In the genomic region with DNA sequence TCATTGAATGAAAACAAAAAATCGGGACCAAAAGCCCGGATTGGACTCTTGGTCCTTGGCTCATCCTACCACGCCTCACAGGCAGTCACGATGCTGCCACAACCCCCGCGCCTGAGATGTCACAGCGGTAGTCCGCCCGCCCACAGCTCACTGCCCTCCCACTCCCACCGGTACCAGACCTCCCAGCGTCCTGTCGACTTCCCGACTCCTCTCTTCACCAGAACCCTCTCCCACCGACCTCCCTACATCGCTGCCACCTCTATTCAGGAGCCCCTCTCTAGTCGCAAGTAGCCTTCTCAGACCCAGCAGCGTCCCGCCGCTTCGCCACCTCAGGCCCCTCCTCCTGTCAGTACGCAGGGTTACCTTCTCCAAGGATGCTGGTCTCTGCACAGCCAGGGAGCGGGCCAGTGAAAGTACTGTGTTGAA, we compare ENCODE assay signal across 8 mouse cellular contexts. TPM values are rescaled to one million over a fixed set of nuclear protein-coding genes. Genes with fewer than 3 reads are reported as not detected.
DNase-seq lines count a peak whose midpoint lies in the region; ATAC-seq and TF ChIP-seq lines count a peak whose summit lies in the region.

No protein-coding gene starts in this region.

- WGBS in intestine, embryonic 16.5 days: under 1% methylated on average over 22 of the region's 22 CpGs
- under 1% methylated on average over 22 of the region's 22 CpGs for WGBS in stomach, embryonic 15.5 days

- no peak for TF ChIP-seq CTCF in cortical plate, adult 2 months (IDR thresholded peaks at IDR 0.05; ENCODE audit: extremely low read depth, insufficient read depth, low read length)

- peaks cover 10% of the 10 kb centered on the region for H3K4me1 ChIP-seq in cortical plate, adult 2 months (ENCODE audit: control insufficient read depth, insufficient read depth, low read length)
- H3K4me1 ChIP-seq in intestine, embryonic 16.5 days (ENCODE audit: control insufficient read depth, insufficient read depth, low read length): peaks cover 24% of the 10 kb centered on the region
- H3K4me1 ChIP-seq in megakaryocyte, embryonic 14.5 days: peaks cover 71% of the 10 kb centered on the region
- peaks cover 9% of the 10 kb centered on the region; the same call in 1 of the 2 replicates for H3K4me1 ChIP-seq in stomach, embryonic 15.5 days

- H3K27ac ChIP-seq in cortical plate, adult 2 months (ENCODE audit: insufficient read depth, low read length): peak overlapping the region; percentile 69
- peak overlapping the region; percentile 69 for H3K27ac ChIP-seq in intestine, embryonic 16.5 days (ENCODE audit: low read length)
- peak overlapping the region; percentile 55; the same call in 1 of the 2 replicates for H3K27ac ChIP-seq in stomach, embryonic 15.5 days

- peak overlapping the region; percentile 70 for H3K4me3 ChIP-seq in cortical plate, adult 2 months (ENCODE audit: insufficient read depth, low read length)
- H3K4me3 ChIP-seq in intestine, embryonic 16.5 days (ENCODE audit: low read length): peak overlapping the region; percentile 89
- peak overlapping the region; percentile 99 for H3K4me3 ChIP-seq in megakaryocyte, embryonic 14.5 days (replicated peaks)
- peak overlapping the region; percentile 62 for H3K4me3 ChIP-seq in stomach, embryonic 15.5 days (replicated peaks)

- H3K4me2 ChIP-seq in intestine, embryonic 16.5 days (ENCODE audit: low read depth, low read length): peak overlapping the region; percentile 53
- H3K4me2 ChIP-seq in stomach, embryonic 15.5 days: peak overlapping the region; percentile 76

- no peaks in the 10 kb centered on the region for H3K36me3 ChIP-seq in intestine, embryonic 16.5 days (ENCODE audit: control insufficient read depth, insufficient read depth, low read length)
- peaks cover 42% of the 10 kb centered on the region for H3K36me3 ChIP-seq in megakaryocyte, embryonic 14.5 days (replicated peaks; ENCODE audit: low read length)
- no peaks in the 10 kb centered on the region for H3K36me3 ChIP-seq in stomach, embryonic 15.5 days

- H3K27me3 ChIP-seq in intestine, embryonic 16.5 days (replicated peaks; ENCODE audit: control insufficient read depth, insufficient read depth, low read length): no peaks in the 10 kb centered on the region
- H3K27me3 ChIP-seq in megakaryocyte, embryonic 14.5 days (replicated peaks): no peaks in the 10 kb centered on the region
- H3K27me3 ChIP-seq in stomach, embryonic 15.5 days (replicated peaks): no peaks in the 10 kb centered on the region

- ATAC-seq in intestine, embryonic 16.5 days: peak; percentile 77
- peak; percentile 80 for ATAC-seq in stomach, embryonic 15.5 days (ENCODE audit: insufficient read depth, low FRiP score, low read depth)

- peak; percentile 49; the same call in 1 of the 2 replicates for TF ChIP-seq POLR2A in cortical plate, adult 2 months (IDR thresholded peaks at IDR 0.05; ENCODE audit: extremely low read depth, insufficient read depth, low read length)

- H3K9ac ChIP-seq in intestine, embryonic 16.5 days (ENCODE audit: low read depth, low read length): peak overlapping the region; percentile 84
- peak overlapping the region; percentile 62 for H3K9ac ChIP-seq in stomach, embryonic 15.5 days

- intact Hi-C loops in gastrocnemius, postnatal 36 days (cut with DNase I): loop anchor here (2.0 kb wide), 1 partner anchor 128 kb away; no protein-coding TSS in a partner anchor
- intact Hi-C loops in left cerebral cortex, postnatal 14 days (cut with DNase I): no loop called here

- DNase-seq in spleen, postnatal 36 days (ENCODE audit: low spot score in 2 of 2): peak; percentile 63 to 65
- DNase-seq in spleen, postnatal 14 days (ENCODE audit: low spot score in 2 of 2): no peak
- peak; percentile 46 to 66 for DNase-seq in gastrocnemius, postnatal 36 days
- DNase-seq in left cerebral cortex, postnatal 14 days (ENCODE audit: low spot score in 2 of 2): peak; percentile 81 to 90

- H3K9me3 ChIP-seq in intestine, embryonic 16.5 days (ENCODE audit: control insufficient read depth, low read length): no peaks in the 10 kb centered on the region
- H3K9me3 ChIP-seq in megakaryocyte, embryonic 14.5 days: no peaks in the 10 kb centered on the region
- H3K9me3 ChIP-seq in stomach, embryonic 15.5 days: no peaks in the 10 kb centered on the region

RNA-seq across cellular contexts. Expression of a gene that starts 0.5 kb away (rescaled TPM):
- polyA plus RNA-seq in cortical plate, adult 2 months (2012; rRNA removed): 8.6 and 9.3 TPM in 2 replicates
- 10 to 100 TPM; 14.2 to 15.6 TPM for total RNA-seq in gastrocnemius, postnatal 36 days (2021)
- polyA plus RNA-seq in intestine, embryonic 16.5 days (2015; fragmentation: Nextera tagmentation; extraction: Ambion mirVana): 15.2 and 15.9 TPM in 2 replicates
- total RNA-seq in left cerebral cortex, postnatal 14 days (2021): 10 to 100 TPM; 26.7 to 29.3 TPM
- 6.3 and 6.7 TPM in 2 replicates for polyA plus RNA-seq in megakaryocyte, embryonic 14.5 days (2012; ENCODE audit: insufficient read depth, low replicate concordance)
- 14.4 and 16.1 TPM in 2 replicates for polyA plus RNA-seq in stomach, embryonic 15.5 days (2015; fragmentation: Nextera tagmentation; extraction: Ambion mirVana)

RNA-seq across cellular contexts. Expression of a gene that starts 0.8 kb away (rescaled TPM):
- polyA plus RNA-seq in cortical plate, adult 2 months (2012; rRNA removed): 336 and 351 TPM in 2 replicates
- total RNA-seq in gastrocnemius, postnatal 36 days (2021): 10 to 100 TPM; 16.7 to 18.2 TPM
- 23.1 and 28.6 TPM in 2 replicates for polyA plus RNA-seq in intestine, embryonic 16.5 days (2015; fragmentation: Nextera tagmentation; extraction: Ambion mirVana)
- total RNA-seq in left cerebral cortex, postnatal 14 days (2021): 100 to 1,000 TPM; 258 to 275 TPM
- 6.0 and 16.7 TPM in 2 replicates for polyA plus RNA-seq in megakaryocyte, embryonic 14.5 days (2012; ENCODE audit: insufficient read depth, low replicate concordance)
- 28.1 and 28.4 TPM in 2 replicates for polyA plus RNA-seq in stomach, embryonic 15.5 days (2015; fragmentation: Nextera tagmentation; extraction: Ambion mirVana)

RNA-seq across cellular contexts. Expression of a gene that starts 46.5 kb away (rescaled TPM):
- polyA plus RNA-seq in cortical plate, adult 2 months (2012; rRNA removed): 22.3 and 22.8 TPM in 2 replicates
- total RNA-seq in gastrocnemius, postnatal 36 days (2021): 10 to 100 TPM; 17.3 to 17.6 TPM
- polyA plus RNA-seq in intestine, embryonic 16.5 days (2015; fragmentation: Nextera tagmentation; extraction: Ambion mirVana): 42.7 and 42.9 TPM in 2 replicates
- total RNA-seq in left cerebral cortex, postnatal 14 days (2021): 10 to 100 TPM; 27.0 to 34.0 TPM
- polyA plus RNA-seq in megakaryocyte, embryonic 14.5 days (2012; ENCODE audit: insufficient read depth, low replicate concordance): 5.4 and 8.8 TPM in 2 replicates
- polyA plus RNA-seq in stomach, embryonic 15.5 days (2015; fragmentation: Nextera tagmentation; extraction: Ambion mirVana): 55.1 and 56.0 TPM in 2 replicates

Comparison
In these comparisons a context has a peak if more than half of its experiments do, and no peak if none do; other contexts are left out.
1. DNase-seq: peak in spleen, postnatal 36 days (2 of 2), gastrocnemius, postnatal 36 days (2 of 2) and left cerebral cortex, postnatal 14 days (2 of 2); none in spleen, postnatal 14 days (0 of 2).
2. RNA of a gene that starts 0.8 kb away (polyA plus RNA-seq): 336 to 351 TPM in cortical plate, adult 2 months; 28.1 to 28.4 TPM in stomach, embryonic 15.5 days, 23.1 to 28.6 TPM in intestine, embryonic 16.5 days and 6.0 to 16.7 TPM in megakaryocyte, embryonic 14.5 days; every median in the first group is over 10 times any median in the second.
3. Peak in every context shown above with its lines, with median percentiles within 50 percentile points of each other: H3K27ac ChIP-seq and H3K4me3 ChIP-seq.